Mouse (Mus musculus) brain, embryonic 14.5 days (tissue): ENCODE results near the gene Gclm.

Experiments used
- CTCF ChIP-seq: fragments of 200-500 bp; IDR thresholded peaks from 2 replicates; pipeline ENCODE4 v1.5.1; 2012; ENCODE audit warnings: inconsistent platforms, mild to moderate bottlenecking, moderate library complexity, borderline replicate concordance; ENCODE audit not compliant: insufficient read depth, insufficient read length; ENCODE audit errors: extremely low read depth
- POLR2A ChIP-seq: fragments of 200-500 bp; IDR thresholded peaks from 2 replicates; pipeline ENCODE4 v1.6.1; 2012; ENCODE audit warnings: mild to moderate bottlenecking, inconsistent platforms, borderline replicate concordance; ENCODE audit not compliant: poor library complexity, insufficient read depth, insufficient read length, severe bottlenecking; ENCODE audit errors: extremely low read depth

GRCm38 (mm10) chr3:122200447-122200846 is 44.9 kb upstream of the Gclm start:
- no peak for TF ChIP-seq POLR2A
- no peak for TF ChIP-seq CTCF
